Mouse (Mus musculus) brain, embryonic 14.5 days (tissue): ENCODE data around the gene Bmx.

Source experiments
- CTCF ChIP-seq: fragments of 200-500 bp; IDR thresholded peaks from 2 replicates; pipeline ENCODE4 v1.5.1; 2012; ENCODE audit warnings: inconsistent platforms, mild to moderate bottlenecking, moderate library complexity, borderline replicate concordance; ENCODE audit not compliant: insufficient read depth, insufficient read length; ENCODE audit errors: extremely low read depth
- POLR2A ChIP-seq: fragments of 200-500 bp; IDR thresholded peaks from 2 replicates; pipeline ENCODE4 v1.6.1; 2012; ENCODE audit warnings: mild to moderate bottlenecking, inconsistent platforms, borderline replicate concordance; ENCODE audit not compliant: poor library complexity, insufficient read depth, insufficient read length, severe bottlenecking; ENCODE audit errors: extremely low read depth

GRCm38 (mm10) chrX:164171034-164171433, 87.0 kb downstream of the Bmx start:
- TF ChIP-seq CTCF (no peak), POLR2A (no peak)
